Comparison of ENCODE assay signal across 12 mouse cellular contexts in the genomic region with DNA sequence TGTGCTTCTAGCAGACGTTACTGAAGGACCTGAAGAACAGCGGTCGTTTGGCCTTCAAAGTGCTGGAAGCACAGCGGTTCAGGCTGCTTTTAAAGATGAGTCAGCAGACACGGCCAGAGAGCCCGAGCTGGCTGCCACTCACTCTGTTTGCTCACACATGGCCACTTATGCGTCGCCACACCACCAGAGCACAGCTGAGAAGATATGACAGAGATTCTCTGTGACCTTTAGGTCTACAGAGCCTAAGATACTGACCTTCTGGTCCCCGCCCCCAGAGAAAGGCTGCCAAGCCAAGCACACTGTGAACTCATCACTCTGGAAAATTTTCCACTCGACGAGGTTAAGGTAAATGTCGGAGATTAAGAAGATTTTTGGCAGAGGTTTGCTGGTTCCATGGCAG.
DNase-seq lines count a peak whose midpoint lies in the region; ATAC-seq and TF ChIP-seq lines count a peak whose summit lies in the region.
"Had no signal": no experiment of that assay in that cellular context is flagged by ENCODE, and none has a peak within 500 bp of the region (broad histone marks: within the 10 kb centered on the region; RNA-seq: fewer than 3 reads in every experiment).

No protein-coding gene starts in this region.

- ATAC-seq in liver, postnatal 0 days, result no peak

- H3K4me2 ChIP-seq in liver, postnatal 0 days (ENCODE audit: low read depth, low read length), result no peak overlapping the region
- H3K4me2 ChIP-seq: limb, embryonic 12.5 days had no signal

- H3K4me3 ChIP-seq in liver, adult 2 months (ENCODE audit: insufficient read depth, low read depth, low read length), result no peak overlapping the region
- no peak overlapping the region for H3K4me3 ChIP-seq in liver, postnatal 0 days (ENCODE audit: low read depth, low read length)
- H3K4me3 ChIP-seq: limb, embryonic 12.5 days had no signal

- DNase-seq in gastrocnemius, adult 18-20 months (ENCODE audit: low spot score), result peak; percentile 12
- no peak for DNase-seq in gastrocnemius, adult 8-10 months (ENCODE audit: low spot score in 2 of 2)
- DNase-seq in liver, adult 2 months (ENCODE audit: extremely low read depth, low read depth, low spot score), result peak; percentile 86
- DNase-seq in liver, postnatal 0 days, result no peak
- DNase-seq in adrenal gland, adult 2 months, result peak; percentile 87
- peak; percentile 29 for DNase-seq in heart, postnatal 4 days
- DNase-seq in left cerebral cortex, postnatal 14 days (ENCODE audit: low spot score in 2 of 2), result no peak
- DNase-seq in T-cell, adult 2 months (ENCODE audit: low spot score), result no peak
- DNase-seq: thymus, postnatal 36 days had no signal

- H3K27me3 ChIP-seq in liver, adult 2 months (ENCODE audit: control insufficient read depth, insufficient read depth, low read length), result no peaks in the 10 kb centered on the region
- no peaks in the 10 kb centered on the region for H3K27me3 ChIP-seq in liver, postnatal 0 days (ENCODE audit: insufficient read depth, low read length)
- H3K27me3 ChIP-seq: limb, embryonic 12.5 days had no signal

- no peak overlapping the region for H3K9ac ChIP-seq in liver, adult 2 months (ENCODE audit: low read depth, low read length)
- H3K9ac ChIP-seq in liver, postnatal 0 days (replicated peaks), result no peak overlapping the region
- H3K9ac ChIP-seq: limb, embryonic 12.5 days had no signal

- no peaks in the 10 kb centered on the region for H3K79me2 ChIP-seq in liver, adult 2 months (ENCODE audit: control insufficient read depth, insufficient read depth, low read length)

- no peaks in the 10 kb centered on the region for H3K9me3 ChIP-seq in liver, postnatal 0 days (ENCODE audit: low read length)
- H3K9me3 ChIP-seq: limb, embryonic 12.5 days had no signal

- TF ChIP-seq EP300 in liver, postnatal 0 days (IDR thresholded peaks at IDR 0.05; ENCODE audit: low read depth), result no peak

- peaks cover 4% of the 10 kb centered on the region for H3K4me1 ChIP-seq in liver, adult 2 months (ENCODE audit: control insufficient read depth, insufficient read depth, low read length)
- no peaks in the 10 kb centered on the region for H3K4me1 ChIP-seq in liver, postnatal 0 days (ENCODE audit: insufficient read depth)

- no peak overlapping the region for H3K27ac ChIP-seq in liver, adult 2 months (replicated peaks; ENCODE audit: insufficient read depth, low read depth, low read length)
- no peak overlapping the region for H3K27ac ChIP-seq in liver, postnatal 0 days (ENCODE audit: low read depth)
- H3K27ac ChIP-seq: kidney, postnatal 0 days; limb, embryonic 12.5 days; macrophage had no signal

- intact Hi-C loops in left cerebral cortex, postnatal 14 days (cut with DNase I), result no loop called here

- TF ChIP-seq POLR2A in liver, adult 2 months (IDR thresholded peaks at IDR 0.05; ENCODE audit: extremely low read depth, insufficient read depth, low read length), result no peak

- no peak for TF ChIP-seq CTCF in liver, adult 2 months (IDR thresholded peaks at IDR 0.05; ENCODE audit: low read depth, low read length)
- TF ChIP-seq CTCF in liver, postnatal 0 days (IDR thresholded peaks at IDR 0.05; ENCODE audit: low read depth), result no peak

- peaks cover 3% of the 10 kb centered on the region; the same call in 1 of the 2 replicates for H3K36me3 ChIP-seq in liver, adult 2 months (ENCODE audit: control insufficient read depth, insufficient read depth, low read length)
- peaks cover 5% of the 10 kb centered on the region; the same call in 1 of the 2 replicates for H3K36me3 ChIP-seq in liver, postnatal 0 days (replicated peaks; ENCODE audit: insufficient read depth, low read length)

- 12% methylated on average over 12 of the region's 12 CpGs for WGBS in liver, adult 2 months
- 59% methylated on average over 12 of the region's 12 CpGs for WGBS in liver, postnatal 0 days (ENCODE audit: insufficient replicate concordance)

Comparison
In these comparisons a context has a peak if more than half of its experiments do, and no peak if none do; other contexts are left out.
1. DNase-seq: peak in gastrocnemius, adult 18-20 months (single experiment), liver, adult 2 months (single experiment), adrenal gland, adult 2 months (single experiment) and heart, postnatal 4 days (single experiment); none in gastrocnemius, adult 8-10 months (0 of 2), liver, postnatal 0 days (single experiment), left cerebral cortex, postnatal 14 days (0 of 2) and T-cell, adult 2 months (single experiment).